Mouse (Mus musculus): ENCODE measurements around the gene Gm10024. TPM values are rescaled to one million over a fixed set of nuclear protein-coding genes. Genes with fewer than 3 reads are reported as not detected.
"Not testable (repeated sequence)": the region's sequence is repeated elsewhere in the genome, so short reads cannot be mapped to it uniquely, and the experiment has no call there.

The Gm10024 gene
- 0.18 TPM in 1 of 2 replicates, not detected in the other for polyA plus RNA-seq (2015; fragmentation: Nextera tagmentation; extraction: Ambion mirVana)

DNA sequence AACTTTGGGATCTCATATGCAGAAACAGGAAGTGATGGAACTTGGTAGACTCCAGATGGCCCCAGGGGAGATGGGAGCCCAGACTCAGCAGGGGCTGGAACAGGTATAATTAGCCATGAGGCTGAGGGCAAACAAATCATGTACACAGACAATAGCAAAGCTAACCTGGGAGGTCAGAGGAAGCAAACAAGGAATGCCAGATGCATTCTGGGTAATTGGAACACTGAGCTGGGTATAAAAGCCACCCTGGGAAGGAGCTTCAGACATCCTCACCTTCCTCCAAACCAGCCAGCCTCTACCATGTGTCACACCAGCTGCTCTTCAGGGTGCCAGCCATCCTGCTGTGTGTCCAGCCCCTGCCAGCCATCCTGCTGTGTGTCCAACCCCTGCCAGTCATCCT, at the start of gene Gm10024:
Gene Gm10024 (plus strand): TSS at position 301 of the 400 bp plus-strand sequence.
- not testable (repeated sequence) for H3K9me3 ChIP-seq (ENCODE audit: control insufficient read depth, low read length); H3K27me3 ChIP-seq (ENCODE audit: control insufficient read depth, insufficient read depth, low read length); H3K9ac ChIP-seq (ENCODE audit: low read length); H3K4me1 ChIP-seq (replicated peaks; ENCODE audit: control insufficient read depth, insufficient read depth); H3K36me3 ChIP-seq (ENCODE audit: control insufficient read depth, insufficient read depth, low read length); H3K27ac ChIP-seq (replicated peaks); ATAC-seq (ENCODE audit: low FRiP score, low TSS enrichment); H3K4me2 ChIP-seq (replicated peaks; ENCODE audit: low read depth); H3K4me3 ChIP-seq (ENCODE audit: low read depth, low read length); DNase-seq (ENCODE audit: low spot score)

- H3K4me2 ChIP-seq (replicated peaks; ENCODE audit: low read depth) = 0 out of 2 replicates have a peak overlapping the region, but pooled peaks have one; percentile 11
- ATAC-seq (ENCODE audit: low FRiP score, low TSS enrichment) = no peak
These were observed 47.1 kb upstream of the Gm10024 start for GRCm38 (mm10) chr10:77663949-77664665.

GRCm38 (mm10) chr10:77666342-77666741, 44.9 kb upstream of the Gm10024 start:
- H3K4me3 ChIP-seq (ENCODE audit: low read depth, low read length) = no peak overlapping the region
- H3K27me3 ChIP-seq (ENCODE audit: control insufficient read depth, insufficient read depth, low read length) = no peaks in the 10 kb centered on the region
- H3K9me3 ChIP-seq (ENCODE audit: control insufficient read depth, low read length) = no peaks in the 10 kb centered on the region
- ATAC-seq (ENCODE audit: low FRiP score, low TSS enrichment) (0 out of 2 replicates have a peak, but pooled peaks have one; percentile 36), DNase-seq (ENCODE audit: low spot score) (no peak)
- no peaks in the 10 kb centered on the region for H3K36me3 ChIP-seq (ENCODE audit: control insufficient read depth, insufficient read depth, low read length)
- no peaks in the 10 kb centered on the region for H3K4me1 ChIP-seq (replicated peaks; ENCODE audit: control insufficient read depth, insufficient read depth)
- no peak overlapping the region for H3K4me2 ChIP-seq (replicated peaks; ENCODE audit: low read depth)
- no peak overlapping the region for H3K27ac ChIP-seq (replicated peaks)
- H3K9ac ChIP-seq (ENCODE audit: low read length) = no peak overlapping the region
- 29% methylated on average over 8 of the region's 8 CpGs for WGBS
- TF ChIP-seq EP300 (optimal IDR thresholded peaks at IDR 0.05) (no peak), CTCF (IDR thresholded peaks at IDR 0.05; ENCODE audit: low read depth) (no peak)

More at GRCm38 (mm10) chr10:77663949-77664665, 47.1 kb upstream of the Gm10024 start:
- Histone ChIP-seq H3K27ac (replicated peaks) (no peak overlapping the region), H3K27me3 (ENCODE audit: control insufficient read depth, insufficient read depth, low read length) (no peaks in the 10 kb centered on the region), H3K36me3 (ENCODE audit: control insufficient read depth, insufficient read depth, low read length) (no peaks in the 10 kb centered on the region), H3K9ac (ENCODE audit: low read length) (no peak overlapping the region), H3K4me3 (ENCODE audit: low read depth, low read length) (no peak overlapping the region), H3K4me1 (replicated peaks; ENCODE audit: control insufficient read depth, insufficient read depth) (no peaks in the 10 kb centered on the region), H3K9me3 (ENCODE audit: control insufficient read depth, low read length) (no peaks in the 10 kb centered on the region)
- TF ChIP-seq CTCF (IDR thresholded peaks at IDR 0.05; ENCODE audit: low read depth) = no peak
- TF ChIP-seq EP300 (optimal IDR thresholded peaks at IDR 0.05) = no peak
- 40% methylated on average over 43 of the region's 43 CpGs for WGBS
- no peak for DNase-seq (ENCODE audit: low spot score)

- Histone ChIP-seq H3K9ac (ENCODE audit: low read length) (no peak overlapping the region), H3K9me3 (ENCODE audit: control insufficient read depth, low read length) (no peaks in the 10 kb centered on the region), H3K4me2 (replicated peaks; ENCODE audit: low read depth) (no peak overlapping the region), H3K36me3 (ENCODE audit: control insufficient read depth, insufficient read depth, low read length) (no peaks in the 10 kb centered on the region), H3K4me3 (ENCODE audit: low read depth, low read length) (no peak overlapping the region), H3K27me3 (ENCODE audit: control insufficient read depth, insufficient read depth, low read length) (no peaks in the 10 kb centered on the region), H3K4me1 (replicated peaks; ENCODE audit: control insufficient read depth, insufficient read depth) (no peaks in the 10 kb centered on the region), H3K27ac (replicated peaks) (no peak overlapping the region)
- 63% methylated on average over 4 of the region's 4 CpGs for WGBS
- no peak for DNase-seq (ENCODE audit: low spot score)
- TF ChIP-seq CTCF (IDR thresholded peaks at IDR 0.05; ENCODE audit: low read depth) (no peak), EP300 (optimal IDR thresholded peaks at IDR 0.05) (no peak)
- ATAC-seq (ENCODE audit: low FRiP score, low TSS enrichment) = no peak
These were observed 43.9 kb upstream of the Gm10024 start for GRCm38 (mm10) chr10:77667402-77667801.

DNA sequence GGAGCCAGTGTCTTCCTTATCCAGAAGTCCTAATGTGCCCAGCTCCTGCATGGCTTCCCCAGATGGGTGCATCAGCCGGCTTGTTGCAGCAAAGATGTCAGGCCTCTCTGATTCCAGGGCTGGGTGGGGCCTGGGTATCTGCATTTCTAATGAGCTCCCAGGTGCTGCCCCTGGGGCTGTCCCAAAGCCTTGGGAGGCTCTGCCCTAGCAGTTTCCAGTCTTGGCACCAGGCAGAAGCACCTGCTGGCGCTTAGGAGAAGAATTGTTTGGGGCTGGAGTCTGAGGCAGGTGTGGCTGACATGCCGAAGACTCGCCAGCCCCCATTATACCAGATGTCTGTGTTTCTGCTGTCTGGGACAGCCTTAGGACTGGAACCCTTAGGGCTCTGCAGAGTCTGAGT, 40.5 kb upstream of the Gm10024 start:
- no peak overlapping the region for H3K4me3 ChIP-seq (ENCODE audit: low read depth, low read length)
- ATAC-seq (ENCODE audit: low FRiP score, low TSS enrichment) (no peak), DNase-seq (ENCODE audit: low spot score) (no peak)
- no peaks in the 10 kb centered on the region for H3K27me3 ChIP-seq (ENCODE audit: control insufficient read depth, insufficient read depth, low read length)
- H3K27ac ChIP-seq (replicated peaks) = no peak overlapping the region
- WGBS = 69% methylated on average over 4 of the region's 4 CpGs
- no peak overlapping the region for H3K4me2 ChIP-seq (replicated peaks; ENCODE audit: low read depth)
- no peaks in the 10 kb centered on the region for H3K9me3 ChIP-seq (ENCODE audit: control insufficient read depth, low read length)
- TF ChIP-seq EP300 (optimal IDR thresholded peaks at IDR 0.05) (no peak), CTCF (IDR thresholded peaks at IDR 0.05; ENCODE audit: low read depth) (no peak)
- H3K36me3 ChIP-seq (ENCODE audit: control insufficient read depth, insufficient read depth, low read length) = no peaks in the 10 kb centered on the region
- H3K4me1 ChIP-seq (replicated peaks; ENCODE audit: control insufficient read depth, insufficient read depth) = no peaks in the 10 kb centered on the region
- no peak overlapping the region for H3K9ac ChIP-seq (ENCODE audit: low read length)

- WGBS = 38% methylated on average over 4 of the region's 4 CpGs
- Histone ChIP-seq H3K4me1 (replicated peaks; ENCODE audit: control insufficient read depth, insufficient read depth) (no peaks in the 10 kb centered on the region), H3K27ac (replicated peaks) (no peak overlapping the region), H3K36me3 (ENCODE audit: control insufficient read depth, insufficient read depth, low read length) (no peaks in the 10 kb centered on the region), H3K9me3 (ENCODE audit: control insufficient read depth, low read length) (no peaks in the 10 kb centered on the region), H3K4me3 (ENCODE audit: low read depth, low read length) (no peak overlapping the region), H3K4me2 (replicated peaks; ENCODE audit: low read depth) (no peak overlapping the region), H3K9ac (ENCODE audit: low read length) (no peak overlapping the region), H3K27me3 (ENCODE audit: control insufficient read depth, insufficient read depth, low read length) (no peaks in the 10 kb centered on the region)
- ATAC-seq (ENCODE audit: low FRiP score, low TSS enrichment) (no peak), DNase-seq (ENCODE audit: low spot score) (no peak)
- TF ChIP-seq EP300 (optimal IDR thresholded peaks at IDR 0.05) (no peak), CTCF (IDR thresholded peaks at IDR 0.05; ENCODE audit: low read depth) (no peak)
These were observed 39.7 kb upstream of the Gm10024 start for GRCm38 (mm10) chr10:77671519-77671918.

All from stomach, postnatal 0 days (tissue).